Mouse (Mus musculus) intestine, embryonic 15.5 days (tissue): ENCODE results near the gene Nup98. TPM values are rescaled to one million over a fixed set of nuclear protein-coding genes. Genes with fewer than 3 reads are reported as not detected.

Experiments used
- ATAC-seq: fragments of 200-750 bp; cut with Nextera tagmentation; 2 replicates; pipeline ENCODE4 v1.8.0; 2017; ENCODE audit warnings: moderate TSS enrichment, moderate library complexity
- H3K27ac ChIP-seq: fragments of 300-500 bp; sonication (generic); 2 replicates; pipeline ENCODE4 v1.5.1; 2015; ENCODE audit warnings: mild to moderate bottlenecking, inconsistent platforms
- H3K27me3 ChIP-seq: fragments of 300-500 bp; sonication (generic); replicated peaks from 2 replicates; pipeline ENCODE4 v1.6.1; 2015; ENCODE audit warnings: inconsistent platforms
- H3K36me3 ChIP-seq: fragments of 300-500 bp; sonication (generic); 2 replicates; pipeline ENCODE4 v1.6.1; 2015; ENCODE audit warnings: inconsistent platforms
- H3K4me1 ChIP-seq: fragments of 300-500 bp; sonication (generic); replicated peaks from 2 replicates; pipeline ENCODE4 v1.6.1; 2015; ENCODE audit warnings: inconsistent platforms
- H3K4me2 ChIP-seq: fragments of 300-500 bp; sonication (generic); replicated peaks from 2 replicates; pipeline ENCODE4 v1.6.1; 2015; ENCODE audit warnings: mild to moderate bottlenecking, inconsistent platforms
- H3K4me3 ChIP-seq: fragments of 300-500 bp; sonication (generic); replicated peaks from 2 replicates; pipeline ENCODE4 v1.5.1; 2015; ENCODE audit warnings: inconsistent platforms
- H3K9ac ChIP-seq: fragments of 300-500 bp; sonication (generic); 2 replicates; pipeline ENCODE4 v1.6.1; 2015; ENCODE audit warnings: inconsistent platforms
- H3K9me3 ChIP-seq: fragments of 300-500 bp; sonication (generic); 2 replicates; pipeline ENCODE4 v1.6.1; 2016; ENCODE audit warnings: inconsistent platforms
- WGBS: fragments of 180-500 bp; shearing (Covaris S2); methylation state at CpG from one replicate; pipeline ENCODE4 v1.1.7; 2015; 5-methylcytosine and 5-hydroxymethylcytosine counted together
- polyA plus RNA-seq: library from polyadenylated mRNA; unstranded; fragments of >200 nt; fragmentation: Nextera tagmentation; extraction: Ambion mirVana; gene quantifications from 2 replicates; pipeline ENCODE4 v1.2.1, GENCODE M21; 2015

Gene Nup98
- polyA plus RNA-seq, 1 experiment from 2014 or later = 33.4 TPM

DNA sequence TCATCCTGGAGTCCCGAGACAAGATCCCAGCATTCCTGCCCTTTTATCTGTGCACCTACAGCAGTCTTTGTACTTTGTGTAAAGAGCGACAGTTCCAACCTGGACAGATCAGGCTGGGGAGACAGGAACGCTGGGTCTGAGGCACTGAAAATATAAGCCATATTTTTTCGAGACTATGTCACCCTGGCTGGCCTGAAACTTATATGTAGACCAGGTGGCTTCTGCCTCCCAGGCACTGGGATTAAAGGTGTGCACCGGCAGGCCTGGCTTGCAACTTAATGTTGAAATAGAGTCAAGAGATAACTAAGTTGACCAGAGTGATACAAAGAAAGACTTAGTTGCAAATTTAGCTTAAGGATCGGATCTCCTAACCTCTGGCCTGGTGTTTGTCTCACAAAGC is 36.3 kb upstream of the Nup98 start:
- no peaks in the 10 kb centered on the region for H3K27me3 ChIP-seq
- no peaks in the 10 kb centered on the region for H3K9me3 ChIP-seq
- H3K27ac ChIP-seq = peak overlapping the region; percentile 29
- WGBS = 44% methylated on average over 6 of the region's 6 CpGs
- peak overlapping the region; percentile 11; the same call in 1 of the 2 replicates for H3K9ac ChIP-seq
- H3K36me3 ChIP-seq = no peaks in the 10 kb centered on the region
- no peak for ATAC-seq
- peaks cover 61% of the 10 kb centered on the region for H3K4me1 ChIP-seq
- H3K4me2 ChIP-seq = peak overlapping the region; percentile 28
- H3K4me3 ChIP-seq = no peak overlapping the region

DNA sequence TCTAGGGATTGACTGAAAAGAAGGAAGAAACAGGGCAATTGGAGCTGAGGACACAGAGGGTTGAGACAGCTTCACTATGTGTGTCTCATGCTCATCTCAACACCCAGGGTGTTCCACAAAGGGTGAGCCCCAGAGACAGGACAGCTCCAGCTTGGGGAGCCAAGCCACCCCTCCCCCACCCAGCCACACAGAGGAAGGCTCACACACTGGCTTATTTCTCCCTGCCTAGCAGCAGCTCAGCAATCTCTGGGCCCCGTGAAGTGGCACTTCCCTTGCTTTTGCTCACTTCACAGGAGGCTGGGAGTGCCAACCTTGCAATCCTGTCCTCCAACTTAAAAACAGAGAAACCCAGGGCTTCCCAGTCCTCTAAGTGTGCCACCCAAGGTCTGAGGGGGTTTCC is 35.8 kb upstream of the Nup98 start:
- WGBS = 11% methylated on average over 1 of the region's 1 CpGs
- ATAC-seq = no peak
- Histone ChIP-seq H3K27ac (peak overlapping the region; percentile 29), H3K9me3 (no peaks in the 10 kb centered on the region), H3K36me3 (peaks cover 4% of the 10 kb centered on the region; the same call in 1 of the 2 replicates), H3K4me2 (peak overlapping the region; percentile 28), H3K9ac (peak overlapping the region; percentile 11; the same call in 1 of the 2 replicates), H3K27me3 (no peaks in the 10 kb centered on the region), H3K4me3 (no peak overlapping the region), H3K4me1 (peaks cover 61% of the 10 kb centered on the region)

DNA sequence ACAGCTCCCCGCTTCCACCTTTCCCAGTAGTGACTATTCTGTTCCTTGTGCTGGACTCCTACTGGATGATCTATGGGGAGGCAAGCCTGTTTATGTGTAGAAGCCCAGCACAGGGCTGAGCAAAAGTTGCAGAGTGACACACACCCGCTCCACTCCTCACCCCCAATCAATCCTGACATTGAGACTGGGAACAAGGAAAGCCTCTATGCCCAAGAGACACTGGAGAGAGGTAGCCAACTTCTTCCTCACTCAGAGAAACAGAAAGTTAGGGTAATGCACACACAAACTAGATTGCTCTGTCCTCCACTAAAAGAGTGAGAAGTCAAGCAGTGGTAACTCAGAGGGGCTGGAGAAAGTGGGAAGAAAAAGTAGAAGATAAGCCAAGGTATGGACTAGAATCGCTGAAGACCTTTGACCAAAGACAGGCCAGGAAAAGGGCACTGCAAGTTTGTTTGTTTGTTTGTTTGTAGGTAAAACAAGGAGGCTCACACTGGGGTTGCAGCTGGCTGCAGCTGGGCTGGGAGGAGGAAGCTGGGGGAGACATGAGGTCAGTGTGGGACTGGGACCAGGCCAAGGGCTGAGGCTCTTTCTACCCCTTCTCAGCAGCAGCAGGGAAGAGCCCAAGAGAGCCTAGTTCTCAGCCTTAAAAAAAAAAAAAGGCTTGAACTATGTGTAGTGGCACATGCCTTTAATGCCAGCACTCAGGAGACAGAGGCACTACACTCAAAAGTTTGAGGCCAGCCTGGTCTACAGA is 35.0 kb upstream of the Nup98 start:
- ATAC-seq = no peak
- Histone ChIP-seq H3K27me3 (no peaks in the 10 kb centered on the region), H3K9me3 (no peaks in the 10 kb centered on the region), H3K4me2 (no peak overlapping the region; the same call in 1 of the 2 replicates), H3K4me1 (peaks cover 61% of the 10 kb centered on the region), H3K36me3 (peaks cover 6% of the 10 kb centered on the region), H3K9ac (no peak overlapping the region), H3K4me3 (no peak overlapping the region), H3K27ac (peak overlapping the region; percentile 58)
- WGBS = 71% methylated on average over 3 of the region's 3 CpGs

DNA sequence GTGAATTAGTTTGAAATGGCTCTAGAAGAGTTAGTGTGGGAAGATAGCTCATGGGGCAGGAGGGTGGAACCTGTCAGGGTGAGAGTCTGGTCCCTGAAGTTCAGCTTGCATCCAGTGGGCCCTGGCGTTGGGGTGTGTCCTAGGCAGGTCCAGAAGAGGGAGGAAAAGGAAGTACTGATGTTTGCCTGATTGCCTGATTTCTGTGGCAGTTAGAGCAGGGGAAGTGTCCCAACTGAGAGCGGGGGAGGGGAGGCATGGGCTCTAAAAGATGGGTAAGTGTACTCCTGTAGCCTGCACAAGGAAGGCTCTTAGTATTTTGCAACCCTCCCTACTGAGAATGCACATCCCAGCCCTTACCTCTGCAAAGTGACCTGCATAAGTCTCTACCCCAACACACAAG is 33.9 kb upstream of the Nup98 start:
- Histone ChIP-seq H3K9ac (no peak overlapping the region), H3K27ac (peak overlapping the region; percentile 67; the same call in 1 of the 2 replicates), H3K4me3 (no peak overlapping the region), H3K4me1 (peaks cover 59% of the 10 kb centered on the region), H3K4me2 (no peak overlapping the region), H3K27me3 (no peaks in the 10 kb centered on the region), H3K9me3 (no peaks in the 10 kb centered on the region), H3K36me3 (peaks cover 14% of the 10 kb centered on the region)
- WGBS = 65% methylated on average over 2 of the region's 2 CpGs
- peak; percentile 11; the same call in 1 of the 2 replicates for ATAC-seq

DNA sequence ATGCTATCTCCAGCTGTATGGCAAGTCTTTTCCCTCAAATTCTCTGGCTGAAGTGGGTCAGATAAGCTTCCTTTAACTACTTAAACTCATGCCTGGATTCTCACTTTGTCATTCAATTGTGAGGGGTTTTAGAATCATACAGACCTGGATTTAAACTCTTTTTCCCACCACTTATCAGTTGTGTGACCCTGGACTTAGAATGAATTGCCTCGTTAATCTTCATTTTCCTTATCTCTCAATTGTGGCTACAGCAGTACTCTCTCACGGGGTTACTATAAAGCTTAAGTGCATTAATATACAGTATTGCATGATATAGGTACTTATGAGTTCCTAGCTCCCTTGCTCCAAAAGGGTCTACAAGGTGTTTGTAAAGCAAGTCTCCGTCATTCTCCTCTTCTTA is 32.9 kb upstream of the Nup98 start:
- Histone ChIP-seq H3K36me3 (peaks cover 22% of the 10 kb centered on the region), H3K27ac (peak overlapping the region; percentile 67), H3K4me3 (no peak overlapping the region), H3K4me2 (no peak overlapping the region), H3K9ac (no peak overlapping the region), H3K27me3 (no peaks in the 10 kb centered on the region), H3K4me1 (peaks cover 49% of the 10 kb centered on the region), H3K9me3 (no peaks in the 10 kb centered on the region)
- peak; percentile 37; the same call in 1 of the 2 replicates for ATAC-seq
- WGBS = 61% methylated on average over 3 of the region's 3 CpGs

- Histone ChIP-seq H3K4me2 (no peak overlapping the region), H3K9me3 (no peaks in the 10 kb centered on the region), H3K9ac (no peak overlapping the region), H3K36me3 (peaks cover 22% of the 10 kb centered on the region), H3K27me3 (no peaks in the 10 kb centered on the region), H3K4me3 (no peak overlapping the region), H3K4me1 (peaks cover 44% of the 10 kb centered on the region), H3K27ac (no peak overlapping the region)
- WGBS = 81% methylated on average over 5 of the region's 5 CpGs
- no peak for ATAC-seq
Observed at GRCm38 (mm10) chr7:102242371-102242770, 32.4 kb upstream of the Nup98 start.

DNA sequence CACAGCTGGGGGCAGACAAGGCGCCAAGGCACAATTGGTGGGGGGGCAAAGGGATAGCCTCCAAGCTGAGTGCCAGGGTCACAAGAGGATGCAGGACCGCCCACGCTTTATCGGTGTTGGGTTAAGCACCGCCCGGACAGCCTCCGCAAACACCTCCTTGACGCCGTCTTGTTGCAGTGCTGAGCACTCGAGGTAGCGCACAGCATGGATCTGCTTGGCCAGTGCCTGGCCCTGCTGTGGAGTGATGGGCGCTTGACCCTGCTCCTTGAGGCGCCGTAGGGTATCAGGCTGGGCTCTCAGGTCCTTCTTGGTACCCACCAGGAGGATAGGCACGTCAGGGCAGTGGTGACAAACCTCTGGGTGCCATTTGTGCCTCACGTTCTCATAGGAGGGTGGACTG is 29.6 kb upstream of the Nup98 start:
- no peaks in the 10 kb centered on the region for H3K27me3 ChIP-seq
- H3K36me3 ChIP-seq = peaks cover 35% of the 10 kb centered on the region
- H3K9ac ChIP-seq = no peak overlapping the region
- H3K27ac ChIP-seq = no peak overlapping the region
- H3K4me1 ChIP-seq = peaks cover 16% of the 10 kb centered on the region
- H3K4me2 ChIP-seq = no peak overlapping the region
- ATAC-seq = no peak
- no peak overlapping the region for H3K4me3 ChIP-seq
- 90% methylated on average over 16 of the region's 16 CpGs for WGBS
- H3K9me3 ChIP-seq = no peaks in the 10 kb centered on the region

GRCm38 (mm10) chr7:102238686-102239286 is 28.8 kb upstream of the Nup98 start:
- no peak for ATAC-seq
- peaks cover 8% of the 10 kb centered on the region for H3K4me1 ChIP-seq
- no peaks in the 10 kb centered on the region for H3K9me3 ChIP-seq
- WGBS = 84% methylated on average over 8 of the region's 8 CpGs
- no peak overlapping the region for H3K9ac ChIP-seq
- H3K27me3 ChIP-seq = no peaks in the 10 kb centered on the region
- no peak overlapping the region for H3K4me2 ChIP-seq
- no peak overlapping the region for H3K4me3 ChIP-seq
- peaks cover 35% of the 10 kb centered on the region for H3K36me3 ChIP-seq
- no peak overlapping the region for H3K27ac ChIP-seq

DNA sequence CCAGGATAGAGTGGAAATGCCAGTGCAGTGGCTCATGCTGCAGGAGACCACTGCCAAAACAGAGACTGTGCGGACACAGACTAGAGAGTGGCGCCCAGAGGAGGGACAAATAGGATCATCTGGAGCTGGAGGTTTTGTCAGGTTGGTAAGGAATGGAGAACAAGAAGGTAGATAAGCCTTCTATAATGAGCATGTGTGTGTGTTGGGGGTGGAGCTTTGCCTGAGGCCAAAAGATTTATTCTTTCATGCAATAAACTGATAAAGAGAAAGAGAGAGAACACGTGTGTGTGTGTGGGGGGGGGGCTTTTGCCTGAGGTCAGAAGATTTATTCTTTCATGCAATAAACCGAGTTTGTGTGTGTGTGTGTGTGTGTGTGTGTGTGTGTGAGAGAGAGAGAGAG is 23.1 kb upstream of the Nup98 start:
- ATAC-seq = no peak
- Histone ChIP-seq H3K4me2 (no peak overlapping the region), H3K36me3 (peaks cover 20% of the 10 kb centered on the region), H3K9me3 (no peaks in the 10 kb centered on the region), H3K27ac (no peak overlapping the region), H3K4me1 (no peaks in the 10 kb centered on the region), H3K4me3 (no peak overlapping the region), H3K27me3 (no peaks in the 10 kb centered on the region), H3K9ac (no peak overlapping the region)
- WGBS = 69% methylated on average over 4 of the region's 4 CpGs

- Histone ChIP-seq H3K4me1 (0 out of 2 replicates have a peak, but pooled peaks cover 5% of the 10 kb centered on the region), H3K27ac (no peak overlapping the region), H3K4me3 (no peak overlapping the region), H3K4me2 (no peak overlapping the region), H3K9me3 (no peaks in the 10 kb centered on the region), H3K27me3 (no peaks in the 10 kb centered on the region), H3K36me3 (peaks cover 10% of the 10 kb centered on the region; the same call in 1 of the 2 replicates), H3K9ac (no peak overlapping the region)
- WGBS = 92% methylated on average over 6 of the region's 6 CpGs
- ATAC-seq = no peak
Observed at GRCm38 (mm10) chr7:102229814-102230213, 19.8 kb upstream of the Nup98 start.

- WGBS = 78% methylated on average over 4 of the region's 4 CpGs
- H3K4me1 ChIP-seq = 0 out of 2 replicates have a peak, but pooled peaks cover 5% of the 10 kb centered on the region
- H3K4me3 ChIP-seq = no peak overlapping the region
- no peak overlapping the region for H3K4me2 ChIP-seq
- no peaks in the 10 kb centered on the region for H3K27me3 ChIP-seq
- no peaks in the 10 kb centered on the region for H3K9me3 ChIP-seq
- H3K27ac ChIP-seq = no peak overlapping the region
- H3K9ac ChIP-seq = no peak overlapping the region
- ATAC-seq = no peak
- peaks cover 10% of the 10 kb centered on the region; the same call in 1 of the 2 replicates for H3K36me3 ChIP-seq
Observed at GRCm38 (mm10) chr7:102228049-102228670, 18.2 kb upstream of the Nup98 start.

GRCm38 (mm10) chr7:102226051-102226450 is 16.1 kb upstream of the Nup98 start:
- H3K4me1 ChIP-seq = 0 out of 2 replicates have a peak, but pooled peaks cover 5% of the 10 kb centered on the region
- no peak overlapping the region for H3K9ac ChIP-seq
- WGBS = 92% methylated on average over 6 of the region's 6 CpGs

More at GRCm38 (mm10) chr7:102226051-102226450, 16.1 kb upstream of the Nup98 start:
- no peak for ATAC-seq
- Histone ChIP-seq H3K4me3 (no peak overlapping the region), H3K4me2 (no peak overlapping the region), H3K36me3 (peaks cover 10% of the 10 kb centered on the region; the same call in 1 of the 2 replicates), H3K9me3 (no peaks in the 10 kb centered on the region), H3K27me3 (no peaks in the 10 kb centered on the region), H3K27ac (no peak overlapping the region)
